Mouse (Mus musculus) induced T-regulatory cell, adult 2 months (primary cell): Measurements from ENCODE around the gene Nin.
"Not testable (repeated sequence)": the region's sequence is repeated elsewhere in the genome, so short reads cannot be mapped to it uniquely, and the experiment has no call there.

Source experiments
- DNase-seq: peaks from one replicate; pipeline ENCODE4 v3.0.0-alpha.2; 2012; ENCODE audit warnings: low read depth

Gene Nin

DNA sequence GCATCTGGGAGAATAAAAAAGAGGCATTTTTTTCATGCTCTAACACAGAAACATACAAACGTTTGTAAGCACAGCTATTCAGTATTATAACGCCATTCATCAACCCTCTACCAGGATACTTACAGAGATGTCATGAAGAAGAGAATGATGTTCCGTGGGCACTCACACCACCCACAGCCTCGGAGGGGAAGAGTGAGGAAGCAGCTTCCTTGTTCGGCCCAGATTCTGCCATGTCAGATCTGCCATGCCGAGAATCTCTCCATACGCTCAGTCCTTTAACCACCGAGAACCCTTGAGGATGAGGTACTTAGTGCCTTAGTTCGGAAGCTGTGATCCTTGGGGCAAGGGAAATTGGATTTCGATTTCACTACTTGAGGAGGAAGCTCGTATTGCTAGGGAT is at the start of gene Nin:
Gene Nin, minus strand, starts transcription at position 367 of the 400 bp plus-strand sequence.
- DNase-seq: no peak

DNA sequence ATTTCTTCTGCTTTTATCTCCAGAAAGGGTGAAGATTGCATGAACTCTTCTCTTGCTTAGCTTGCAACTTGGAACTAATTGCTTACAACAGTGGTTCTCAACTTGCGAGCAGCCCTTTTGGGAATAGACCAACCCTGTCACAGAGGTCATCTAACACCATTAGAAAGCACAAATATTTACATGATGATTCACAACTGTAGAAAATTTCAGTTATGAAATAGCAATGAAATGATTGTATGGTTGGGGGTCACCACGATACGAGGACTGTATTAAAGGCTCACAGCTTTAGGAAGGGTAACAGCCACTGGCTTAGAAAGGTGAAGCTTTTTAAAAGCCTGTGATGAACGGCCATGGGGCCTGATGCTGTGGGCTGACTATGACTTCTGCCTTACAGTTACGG is 47.5 kb upstream of the Nin start:
- DNase-seq: no peak

DNA sequence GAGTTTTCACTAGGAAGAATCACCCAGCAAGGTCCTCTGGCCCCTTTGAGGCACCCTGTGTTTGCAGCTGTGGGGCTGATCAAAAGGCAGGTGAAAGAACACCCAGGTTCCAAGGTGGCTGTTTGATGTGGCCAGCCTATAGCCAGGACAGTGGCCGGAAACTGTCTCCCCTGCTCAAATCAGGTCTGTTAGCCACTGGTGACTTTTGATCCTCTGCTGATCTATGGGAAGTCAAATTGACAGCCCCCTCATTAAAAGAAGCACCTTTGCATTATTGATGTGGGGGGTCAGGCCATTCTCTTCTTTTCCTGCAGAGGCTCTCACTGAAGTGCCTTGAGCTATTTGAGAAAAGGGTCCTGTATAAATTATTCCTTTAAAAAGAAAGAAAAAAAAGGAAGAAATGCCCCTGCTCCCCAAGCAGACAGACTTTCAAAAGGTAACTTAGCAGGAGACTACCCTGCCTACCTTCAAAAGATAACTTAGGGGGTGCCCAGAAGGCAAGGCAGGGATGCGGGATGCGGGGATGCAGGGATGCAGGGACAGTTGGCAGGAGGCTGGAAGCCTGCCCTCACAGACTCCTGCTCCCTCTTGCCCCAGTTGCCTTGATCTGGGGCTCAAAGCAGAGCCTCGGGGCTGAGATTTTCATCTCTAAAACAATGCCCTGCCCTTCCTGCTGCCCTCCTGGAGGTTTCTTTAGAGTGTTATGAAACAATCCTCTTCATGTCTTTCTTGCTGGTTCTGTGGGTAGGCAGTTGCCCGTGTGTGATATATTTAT is 44.0 kb upstream of the Nin start:
- no peak for DNase-seq

DNA sequence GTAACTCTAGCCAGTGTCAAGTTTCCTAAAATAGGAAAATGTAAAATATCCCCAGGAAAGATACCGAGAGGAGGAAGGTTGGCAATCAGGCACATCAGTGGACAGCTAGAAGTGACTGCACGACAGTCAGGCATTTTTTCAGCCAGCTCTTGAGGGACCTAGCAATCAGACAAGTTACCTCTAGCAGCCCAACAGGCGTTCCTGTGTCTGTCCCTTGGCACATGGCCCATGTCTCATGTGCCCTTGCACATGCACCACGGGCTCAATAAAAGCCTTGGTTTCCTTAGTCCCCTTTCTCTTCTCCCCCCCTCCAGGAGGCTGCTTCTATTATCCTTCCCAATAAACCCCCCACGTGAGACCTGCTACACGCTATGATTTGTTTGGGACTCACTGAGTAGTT is 42.7 kb upstream of the Nin start:
- DNase-seq: no peak

GRCm38 (mm10) chr12:70153842-70154241 is 40.3 kb upstream of the Nin start, which contains the start of gene Abhd12b:
Abhd12b (plus strand) TSS chr12:70154142.
- DNase-seq: no peak

DNA sequence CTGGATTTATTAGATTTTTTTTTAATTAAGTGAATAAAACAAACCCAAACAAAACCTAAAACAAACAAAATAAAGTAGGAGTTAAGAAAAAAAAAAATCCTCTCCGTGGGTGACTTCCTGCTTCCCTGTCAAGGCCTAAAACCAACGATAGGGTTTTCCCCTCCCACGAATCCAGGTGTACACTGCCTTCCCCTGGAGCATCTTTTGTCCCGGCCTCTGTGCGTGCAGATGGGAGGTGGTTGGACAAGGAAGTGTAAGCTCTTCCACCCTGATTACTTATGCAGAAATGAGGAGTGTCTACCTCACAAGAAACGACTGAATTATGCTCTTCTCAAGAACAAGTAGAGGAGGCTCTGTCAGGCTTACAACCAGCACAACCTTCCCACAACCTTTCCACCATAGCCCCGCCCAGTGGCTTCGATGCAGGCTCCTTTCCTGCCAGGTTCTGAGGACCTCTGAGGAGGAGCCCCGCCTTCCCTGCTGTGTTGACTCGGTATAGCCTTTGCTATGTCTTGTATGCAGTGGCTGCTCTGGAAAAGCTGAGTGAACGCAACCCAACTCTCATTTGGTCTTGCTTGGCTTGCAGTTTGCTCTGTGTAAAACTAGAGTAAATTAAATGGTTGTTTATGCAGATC is 35.2 kb upstream of the Nin start:
- DNase-seq: peak; percentile 67

GRCm38 (mm10) chr12:70147986-70148630 is 34.6 kb upstream of the Nin start:
- no peak for DNase-seq

GRCm38 (mm10) chr12:70145586-70145985 is 32.1 kb upstream of the Nin start:
- no peak for DNase-seq

DNA sequence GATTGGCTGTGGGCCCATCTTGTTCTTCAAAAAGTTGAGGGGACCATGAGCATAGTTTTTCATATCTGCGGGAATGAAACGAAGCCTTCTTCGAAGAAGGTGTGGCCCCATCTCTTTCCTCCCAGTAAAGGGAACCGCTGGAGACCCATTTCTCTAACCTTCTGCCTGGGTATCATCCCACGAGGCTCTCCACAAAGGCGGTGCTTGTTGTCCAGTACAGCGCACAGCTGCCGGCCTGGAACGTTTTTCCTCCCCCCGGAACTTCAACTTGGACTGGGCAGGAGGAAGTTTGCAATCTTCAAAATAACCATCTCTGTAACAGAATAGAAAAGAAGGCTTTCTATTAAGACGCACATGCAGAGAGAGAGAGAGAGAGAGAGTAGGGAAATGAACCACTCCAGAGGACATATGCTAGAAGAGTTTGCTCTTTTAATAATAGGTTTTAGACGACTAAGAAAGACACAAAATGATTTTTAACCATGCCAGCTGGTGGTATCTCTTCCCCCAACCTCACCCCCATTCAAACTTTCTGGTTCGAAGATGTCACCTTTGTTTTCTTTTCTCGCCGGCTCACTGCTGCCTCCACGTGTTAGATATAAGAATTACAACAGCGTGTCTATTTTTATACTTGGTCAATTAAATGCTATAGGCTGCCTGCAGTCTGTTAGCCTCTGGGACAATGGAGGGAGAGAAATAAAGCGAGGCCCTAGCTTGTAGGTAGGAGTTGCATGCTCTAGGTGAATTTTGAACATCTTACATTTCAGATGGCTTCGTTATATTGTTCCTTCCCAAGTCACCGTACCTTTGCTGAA is 31.3 kb upstream of the Nin start:
- peak; percentile 89 for DNase-seq

DNA sequence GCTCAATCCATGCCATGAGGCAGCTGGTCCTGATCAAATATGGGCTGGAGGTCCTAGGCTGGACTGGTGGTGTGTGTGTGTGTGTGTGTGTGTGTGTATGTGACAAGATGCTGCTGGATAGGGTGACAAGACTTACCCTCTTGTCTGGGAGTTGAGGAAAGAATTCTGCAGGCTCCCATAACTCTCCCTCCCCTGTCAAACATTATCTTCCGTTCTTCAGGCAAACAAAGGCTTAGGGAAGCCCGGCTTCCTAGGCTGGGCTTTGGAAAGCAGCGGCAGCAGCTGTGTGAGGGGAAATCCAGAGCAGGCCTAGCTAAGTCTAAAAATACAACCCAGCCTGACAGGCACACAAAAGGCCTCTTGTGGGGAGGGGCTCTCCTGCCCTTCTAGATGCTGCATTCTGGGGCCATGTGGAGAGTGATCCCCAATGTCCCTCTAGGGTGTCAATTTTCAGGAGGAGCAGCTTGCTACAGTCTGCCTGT is 30.6 kb upstream of the Nin start:
- not testable (repeated sequence) for DNase-seq

DNA sequence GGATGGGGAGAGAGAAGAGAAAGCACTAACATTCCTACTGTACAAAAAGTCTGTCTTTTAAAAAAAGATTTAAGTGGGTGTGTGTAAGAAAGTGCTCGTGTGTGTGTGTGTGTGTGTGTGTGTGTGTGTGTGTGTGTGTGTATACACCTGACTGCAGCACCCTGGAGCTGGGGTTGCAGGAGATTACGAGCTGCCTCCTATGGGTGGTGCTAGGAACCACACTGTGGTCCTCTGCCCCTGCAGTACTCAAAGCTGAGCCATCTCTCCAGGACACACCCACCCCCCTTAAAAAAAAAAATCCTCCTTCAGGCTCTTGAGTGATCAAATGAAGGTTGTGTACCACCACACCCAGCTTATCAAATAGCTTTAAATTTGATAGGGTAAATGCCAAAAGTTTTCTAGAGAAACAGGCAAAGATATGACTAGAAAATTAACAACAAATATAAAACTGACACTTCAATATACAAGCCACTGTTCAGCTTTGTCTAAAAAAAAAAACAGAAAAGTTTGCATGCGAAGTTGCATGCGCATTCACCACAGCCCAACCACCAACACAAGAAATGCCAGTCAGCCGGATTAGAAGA is 27.6 kb upstream of the Nin start:
- DNase-seq: no peak

- no peak for DNase-seq
Observed at GRCm38 (mm10) chr12:70140542-70140941, 27.0 kb upstream of the Nin start.

- no peak for DNase-seq
Observed at GRCm38 (mm10) chr12:70139871-70140270, 26.4 kb upstream of the Nin start.

DNA sequence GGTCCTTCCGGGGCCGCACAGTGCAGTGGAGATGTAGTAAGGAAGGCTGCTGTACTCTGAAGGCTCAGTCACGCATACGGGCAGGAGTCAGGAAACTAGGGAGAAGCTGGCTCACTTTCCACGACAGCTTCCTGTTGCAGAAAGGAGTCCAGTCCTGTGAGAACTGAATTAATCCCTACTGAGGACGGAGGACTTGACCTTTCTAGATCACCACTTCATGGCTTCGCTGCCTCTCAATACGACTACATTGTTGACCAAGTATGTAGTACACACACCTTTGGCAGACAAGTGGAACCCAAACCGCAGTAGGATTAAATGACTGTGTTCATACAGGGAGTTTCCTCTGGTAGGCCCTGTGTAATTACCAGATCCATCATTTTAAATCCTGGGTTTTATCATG is 24.1 kb upstream of the Nin start:
- no peak for DNase-seq

DNA sequence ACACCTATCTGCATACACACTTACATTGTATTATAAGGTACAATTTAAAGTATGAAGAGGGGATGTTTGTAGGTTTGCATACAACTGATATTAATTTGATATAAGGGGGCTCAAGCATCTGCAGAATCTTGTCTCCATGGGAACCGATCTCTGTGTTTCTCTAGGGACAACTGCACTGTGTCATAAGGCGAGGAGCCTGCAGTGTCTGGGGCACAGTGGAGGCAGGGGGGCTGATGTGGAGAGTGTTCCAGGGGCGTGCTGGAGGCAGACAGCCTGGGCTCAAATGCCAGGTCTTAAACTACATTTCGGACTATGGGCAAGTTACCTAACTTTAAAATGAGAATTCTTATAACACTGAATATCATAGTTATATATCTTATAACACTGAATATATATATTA is 23.6 kb upstream of the Nin start:
- peak; percentile 31 for DNase-seq

DNA sequence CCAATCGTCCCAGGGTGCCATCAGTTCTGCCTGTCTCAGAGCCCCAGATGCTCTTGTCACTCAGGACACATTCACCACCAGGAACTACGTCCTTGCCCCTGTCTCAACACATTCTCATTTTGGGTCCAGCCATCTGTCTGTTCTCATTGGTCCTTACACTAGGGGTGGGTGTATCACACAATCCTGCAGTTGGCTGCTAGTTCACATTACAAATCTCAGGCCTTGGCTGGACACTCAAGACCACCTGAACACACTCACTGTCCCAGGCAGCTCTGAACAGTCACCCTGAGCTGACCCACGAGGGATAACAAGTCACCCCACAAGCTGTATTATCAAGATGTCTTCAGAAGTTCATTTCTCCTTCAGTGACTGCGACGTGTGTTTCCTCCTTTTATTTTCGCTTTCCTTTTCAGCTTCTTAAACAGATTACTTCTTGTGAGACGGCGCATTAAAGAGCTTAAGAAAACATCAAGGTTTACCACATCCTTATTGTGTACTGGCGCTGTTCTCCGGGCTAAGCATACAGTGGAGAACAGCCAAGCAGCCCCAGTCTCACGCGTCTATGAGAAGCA is 22.8 kb upstream of the Nin start:
- DNase-seq: peak; percentile 91

- peak; percentile 13 for DNase-seq
Observed at GRCm38 (mm10) chr12:70134627-70135235, 21.2 kb upstream of the Nin start.

DNA sequence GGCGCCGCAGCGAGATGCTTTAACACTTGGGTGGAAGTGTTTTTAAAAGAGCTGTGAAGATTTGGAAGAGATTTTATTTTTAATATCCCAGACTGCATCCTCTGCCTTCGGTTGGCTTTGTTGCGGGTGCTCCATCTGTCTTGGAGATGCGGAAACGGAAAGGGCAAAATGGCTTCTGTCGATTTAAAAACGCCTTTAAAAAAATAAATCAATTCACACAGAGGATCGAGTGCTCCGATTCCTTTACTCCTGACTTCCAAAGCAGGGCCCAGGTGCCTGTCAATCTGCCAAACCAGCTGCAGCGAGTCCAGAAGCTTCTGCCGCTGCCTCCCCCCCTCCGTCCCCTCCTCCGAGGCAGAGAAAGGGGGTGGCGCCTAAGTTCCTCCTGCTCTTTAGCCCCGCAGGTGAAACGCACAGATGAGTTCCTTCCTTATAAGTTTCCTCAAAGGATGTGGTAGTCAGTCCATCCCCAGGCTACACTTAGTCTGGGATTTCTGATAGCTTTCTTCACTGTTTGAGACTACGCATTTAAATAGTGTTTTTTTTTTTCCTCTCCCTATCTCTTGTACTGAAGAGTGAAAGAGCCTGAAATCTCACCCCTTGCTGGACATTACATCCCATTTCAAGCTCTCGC is 17.6 kb upstream of the Nin start:
- DNase-seq: no peak

GRCm38 (mm10) chr12:70129105-70129504 is 15.6 kb upstream of the Nin start:
- peak; percentile 54 for DNase-seq

DNA sequence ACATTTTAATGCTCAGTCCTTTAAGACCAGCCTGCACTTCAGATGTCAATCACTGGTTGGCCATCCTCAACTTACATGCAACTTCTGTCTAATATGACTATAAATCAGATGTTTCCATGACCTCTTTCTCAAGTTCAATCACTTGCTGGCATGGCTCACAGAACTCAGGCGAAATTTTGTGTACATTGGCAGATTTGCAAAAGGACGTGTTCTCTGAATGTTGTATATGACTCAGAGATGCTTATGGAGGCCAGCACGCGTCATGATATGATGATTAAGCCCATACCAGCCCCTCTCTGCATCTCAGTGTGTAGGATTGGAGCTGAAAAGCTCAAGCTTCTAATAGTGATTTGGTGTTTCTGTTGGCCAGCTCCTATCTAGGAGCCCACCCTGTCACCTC is 13.1 kb upstream of the Nin start:
- DNase-seq: no peak
